Mouse (Mus musculus) right cerebral cortex, postnatal 25 days (tissue): Measurements from ENCODE around the gene Ap2a2.
"Not testable (repeated sequence)": the region's sequence is repeated elsewhere in the genome, so short reads cannot be mapped to it uniquely, and the experiment has no call there.

Experiments used
- DNase-seq: peaks from one replicate; pipeline ENCODE4 v3.0.0; 2022

Ap2a2 gene

GRCm38 (mm10) chr7:141607717-141608116, 45.7 kb downstream of the Ap2a2 start:
- DNase-seq = no peak

DNA sequence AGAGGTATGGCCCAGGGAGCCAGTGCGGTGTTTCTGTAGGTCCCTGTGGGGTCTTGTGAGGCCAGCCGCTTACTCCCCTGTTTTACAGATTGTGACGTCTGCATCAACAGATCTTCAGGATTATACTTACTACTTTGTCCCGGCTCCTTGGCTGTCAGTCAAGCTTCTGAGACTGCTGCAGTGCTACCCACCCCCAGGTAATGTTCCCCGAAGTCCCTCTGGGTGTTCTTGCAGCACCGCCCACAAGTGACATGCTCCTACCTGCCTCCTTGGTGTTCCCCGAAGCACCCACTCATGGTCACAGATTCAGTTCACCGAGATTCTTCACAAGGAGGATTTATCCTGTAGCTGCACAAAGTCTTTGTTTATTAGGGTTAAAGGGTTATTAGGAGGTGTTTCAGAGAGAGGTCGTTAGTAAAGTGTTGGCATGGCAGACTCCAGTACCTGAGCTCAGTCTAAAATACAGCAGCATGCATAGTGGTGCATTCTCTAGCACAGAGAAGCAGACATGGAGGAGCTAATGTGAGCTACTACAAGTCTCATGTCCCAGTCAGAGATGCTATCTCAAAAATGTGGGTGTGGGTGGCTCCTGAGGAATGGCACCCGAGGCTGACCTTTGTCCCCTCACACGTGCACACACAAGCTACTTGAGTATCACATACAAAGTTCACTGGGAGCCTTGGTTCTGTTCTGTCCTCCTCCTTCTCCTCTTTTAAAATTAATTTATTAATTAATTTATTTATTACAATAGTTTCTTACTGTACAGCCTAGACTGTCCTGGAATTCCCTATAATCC, 47.9 kb downstream of the Ap2a2 start:
- no peak for DNase-seq

- DNase-seq = no peak
Observed at GRCm38 (mm10) chr7:141611711-141612370, 49.9 kb downstream of the Ap2a2 start.

DNA sequence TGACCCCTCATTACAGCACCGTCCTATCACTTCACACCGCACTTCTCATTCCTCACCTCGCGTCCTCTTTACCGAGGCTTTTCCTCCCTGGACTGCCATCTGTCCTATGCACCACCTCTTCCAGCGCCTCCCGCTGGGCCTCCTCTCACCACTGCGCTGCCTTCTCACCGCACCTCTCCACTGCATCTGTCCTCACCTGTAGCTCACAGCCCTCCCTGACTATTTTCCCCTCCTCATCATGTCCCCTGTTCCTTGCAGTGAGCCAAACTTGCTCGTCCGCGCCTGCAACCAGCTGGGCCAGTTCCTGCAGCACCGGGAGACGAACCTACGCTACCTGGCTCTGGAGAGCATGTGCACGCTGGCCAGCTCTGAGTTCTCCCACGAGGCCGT, 50.4 kb downstream of the Ap2a2 start:
- DNase-seq = no peak

DNA sequence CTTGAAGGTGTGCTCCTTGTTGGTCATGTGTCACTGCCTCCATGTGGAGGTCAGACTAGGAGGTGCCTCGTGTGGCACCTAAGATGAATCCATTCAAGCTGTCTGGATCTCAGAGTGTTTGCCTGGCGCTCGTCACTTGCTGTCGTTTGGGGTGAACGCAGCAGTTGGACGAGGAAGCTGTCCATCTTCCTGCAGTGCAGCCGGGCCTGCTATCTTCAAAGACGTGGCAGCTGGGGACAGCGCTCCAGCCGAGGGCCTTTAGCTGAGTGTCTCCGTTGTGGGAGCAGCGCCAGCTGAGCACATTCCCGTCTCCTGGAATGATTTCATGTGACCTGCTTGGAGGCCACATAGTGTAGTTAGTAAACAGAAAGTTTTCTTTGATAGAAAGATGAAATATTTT, 50.8 kb downstream of the Ap2a2 start:
- no peak for DNase-seq

DNA sequence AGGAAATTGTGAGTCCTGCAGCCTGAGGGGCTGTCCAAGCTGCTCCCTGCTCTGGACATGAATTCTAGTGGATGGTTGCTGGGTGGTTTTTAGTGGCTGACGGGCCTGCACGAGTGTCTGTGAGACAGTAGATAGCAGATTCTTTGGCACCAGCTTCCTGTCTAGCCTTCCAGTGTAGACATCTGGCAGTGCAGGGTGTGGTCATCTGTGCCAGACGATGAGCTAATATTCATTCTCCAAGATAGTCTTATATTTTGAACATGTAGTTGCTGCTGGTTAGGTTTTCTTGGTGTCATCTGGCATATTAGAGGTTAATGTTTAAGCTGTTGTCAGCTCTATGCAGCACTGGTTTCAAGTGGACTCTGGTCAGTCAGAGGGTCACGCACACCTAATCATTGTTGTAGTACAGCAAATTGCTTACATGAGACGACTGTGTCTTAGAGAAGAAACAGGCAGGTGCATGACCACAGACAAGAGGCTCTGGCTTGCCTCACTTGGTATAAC, 52.4 kb downstream of the Ap2a2 start:
- DNase-seq = no peak

DNA sequence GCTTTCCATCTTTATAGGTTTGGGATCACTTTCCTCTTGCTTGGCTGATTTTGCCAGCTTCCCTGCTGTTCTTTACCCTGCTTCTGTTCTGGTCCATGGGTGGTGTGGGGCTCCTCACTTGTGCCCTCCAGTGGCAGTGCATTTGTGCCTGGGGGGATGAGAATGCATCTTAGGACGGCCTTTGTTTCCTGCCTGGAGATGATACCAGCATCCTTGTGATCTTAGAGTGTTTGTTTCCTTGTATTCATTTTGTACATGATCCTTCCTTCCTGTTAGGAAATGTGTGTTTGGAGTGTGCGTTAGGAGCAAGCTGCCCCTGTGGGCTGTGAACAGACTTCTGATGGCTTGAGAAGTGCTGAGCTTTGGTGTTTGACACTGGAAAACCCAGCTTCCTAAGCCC, 62.2 kb downstream of the Ap2a2 start:
- DNase-seq = no peak

DNA sequence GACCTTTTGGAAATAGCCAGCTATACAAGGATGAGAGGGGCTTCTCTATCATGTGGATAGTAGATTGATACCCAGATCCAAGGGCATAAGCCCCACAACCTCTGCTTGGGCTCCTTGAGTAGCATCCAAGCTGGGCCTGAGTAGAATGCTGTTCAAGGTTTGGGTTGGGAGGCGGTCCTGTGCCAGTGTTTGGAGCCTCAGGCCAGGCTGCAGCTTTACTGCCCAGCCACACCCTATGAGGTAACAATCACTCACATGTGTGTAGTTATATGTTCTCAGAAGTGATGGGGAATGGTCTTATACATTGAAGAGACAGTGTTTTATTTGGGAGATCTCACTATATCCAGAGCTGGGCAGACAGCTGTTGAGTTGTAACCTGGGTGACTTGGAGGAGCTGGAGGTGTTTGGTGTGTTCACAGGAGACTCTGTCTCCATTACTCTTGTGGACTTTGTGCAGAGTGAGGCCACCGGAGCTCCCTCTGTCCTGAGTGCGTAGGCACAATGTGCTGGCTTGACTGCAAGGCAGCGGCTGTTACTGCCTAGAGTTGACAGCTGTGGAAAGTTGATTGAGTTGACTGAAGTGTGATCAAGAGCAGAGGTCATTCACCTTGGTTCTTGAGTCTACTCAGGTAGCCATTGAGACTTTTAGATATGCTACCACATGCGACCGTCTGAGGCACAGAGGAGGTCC, 63.3 kb downstream of the Ap2a2 start:
- DNase-seq = no peak

GRCm38 (mm10) chr7:141628018-141628417, 66.0 kb downstream of the Ap2a2 start:
- no peak for DNase-seq

- no peak for DNase-seq
Observed at GRCm38 (mm10) chr7:141629241-141629640, 67.3 kb downstream of the Ap2a2 start.

- not testable (repeated sequence) for DNase-seq
Observed at GRCm38 (mm10) chr7:141638077-141638476, 76.1 kb downstream of the Ap2a2 start.

DNA sequence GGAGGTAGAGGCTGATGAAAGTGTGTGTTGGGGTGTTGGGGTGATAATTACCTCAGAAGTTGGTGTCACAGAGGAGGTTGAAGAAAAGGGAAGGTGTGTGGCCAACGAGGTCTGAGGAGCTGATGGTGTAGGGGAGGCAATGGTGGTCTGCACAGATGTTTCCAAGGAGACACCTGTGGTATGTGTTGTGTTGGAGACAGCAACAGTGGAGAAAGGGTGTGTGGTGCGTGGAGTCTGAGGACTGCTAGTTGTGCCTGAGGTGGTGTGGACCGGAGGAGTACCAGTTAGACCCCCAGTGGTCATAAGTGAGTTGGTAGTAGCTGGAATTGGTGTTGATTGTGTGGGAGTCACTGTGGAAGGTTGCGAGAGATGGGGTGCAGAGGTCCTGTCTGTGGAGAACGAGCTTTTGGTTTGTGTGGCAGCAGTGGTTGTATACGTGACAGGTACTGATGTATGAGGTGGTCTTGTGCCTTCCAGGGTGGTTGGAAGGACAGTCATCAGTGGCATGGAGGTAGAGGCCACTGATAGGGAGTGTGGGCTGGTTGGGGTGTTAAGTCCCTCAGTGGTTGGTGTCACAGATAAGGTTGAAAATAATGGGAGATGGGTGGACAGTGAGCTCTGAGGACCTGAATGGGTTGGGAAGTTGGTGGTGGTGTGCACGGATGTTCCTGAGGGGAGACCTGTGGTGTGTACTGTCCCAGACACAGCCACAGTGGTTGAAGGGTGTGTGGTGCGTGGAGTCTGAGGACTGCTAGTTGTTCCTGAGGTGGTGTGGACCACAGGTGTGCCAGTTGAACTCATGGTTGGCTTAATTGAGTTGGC, 76.8 kb downstream of the Ap2a2 start:
- not testable (repeated sequence) for DNase-seq

GRCm38 (mm10) chr7:141639335-141639890, 77.4 kb downstream of the Ap2a2 start:
- not testable (repeated sequence) for DNase-seq

DNA sequence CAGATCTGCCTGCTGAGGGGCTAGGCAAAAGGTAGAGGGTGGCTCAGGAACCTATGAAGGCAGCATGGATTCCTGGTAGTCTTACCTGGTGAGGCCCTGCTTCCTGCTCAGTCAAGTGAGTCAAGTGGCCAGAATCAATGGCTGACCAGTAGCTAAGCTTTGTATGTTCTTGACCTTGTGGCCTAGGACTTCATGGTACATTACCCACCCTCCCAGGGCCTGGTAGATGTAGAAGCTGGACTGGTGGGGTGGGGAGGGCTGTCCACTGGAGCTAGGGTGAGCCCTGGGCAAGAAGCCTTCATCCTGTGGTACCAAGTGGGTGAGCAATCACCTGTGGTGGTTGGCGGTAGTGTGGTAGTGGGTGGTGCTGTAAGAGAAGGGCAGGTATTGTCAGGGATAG, 80.4 kb downstream of the Ap2a2 start:
- DNase-seq = no peak

GRCm38 (mm10) chr7:141643160-141643559, 81.2 kb downstream of the Ap2a2 start:
- DNase-seq = no peak

- no peak for DNase-seq
Observed at GRCm38 (mm10) chr7:141647083-141647482, 85.1 kb downstream of the Ap2a2 start.

- DNase-seq = no peak
Observed at GRCm38 (mm10) chr7:141647815-141648214, 85.8 kb downstream of the Ap2a2 start.

DNA sequence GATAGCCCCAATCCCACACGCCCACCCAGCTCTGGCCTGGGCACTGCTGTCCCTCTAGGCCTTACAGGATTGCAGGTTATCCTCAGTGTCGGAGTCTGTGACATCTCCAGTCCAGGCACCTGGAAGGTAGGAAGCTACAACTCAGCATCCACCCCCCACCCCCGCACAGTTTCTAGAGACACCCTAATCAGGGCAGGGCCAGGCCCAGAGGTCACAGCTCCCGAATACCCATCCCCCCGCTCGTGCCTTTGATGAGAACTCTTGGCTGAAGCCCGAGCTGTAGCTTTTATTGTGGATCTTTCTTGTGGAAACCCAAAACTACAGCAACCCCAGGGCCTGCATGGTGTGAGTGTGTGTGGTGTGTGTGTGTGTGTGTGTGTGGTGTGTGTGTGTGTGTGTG, 90.2 kb downstream of the Ap2a2 start:
- no peak for DNase-seq

GRCm38 (mm10) chr7:141660346-141660745, 98.4 kb downstream of the Ap2a2 start:
- no peak for DNase-seq

DNA sequence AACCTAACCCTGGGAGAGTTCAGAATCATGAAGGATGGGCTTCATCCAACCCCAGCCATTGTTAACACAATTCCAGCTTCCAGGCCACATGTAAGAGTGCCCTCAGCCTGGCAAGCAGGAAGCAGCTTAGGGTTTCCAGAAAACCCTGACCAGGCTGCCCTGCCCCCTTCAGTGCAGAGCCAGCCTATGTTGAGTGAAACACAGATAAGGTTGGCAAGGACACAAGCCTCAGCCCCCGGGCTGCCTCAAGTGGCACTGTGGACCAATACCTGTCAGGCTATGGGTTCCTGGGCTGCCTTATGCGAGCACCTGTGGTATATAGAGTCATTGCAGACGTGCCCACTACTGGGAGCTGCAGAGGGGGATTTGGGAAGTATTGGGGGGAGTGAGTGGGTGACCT, 99.5 kb downstream of the Ap2a2 start:
- no peak for DNase-seq

GRCm38 (mm10) chr7:141662223-141662622, 100.2 kb downstream of the Ap2a2 start:
- no peak for DNase-seq

- DNase-seq = no peak
Observed at GRCm38 (mm10) chr7:141666190-141666589, 104.2 kb downstream of the Ap2a2 start.
